Mouse (Mus musculus): ENCODE measurements at regions not wholly inside any gene's neighbourhood (a gene's known extent, or its start where the extent isn't known, plus 50 kb on each side); places are given as distances from the start of the nearest gene placed in this dataset.

- TF ChIP-seq GATA4 (IDR thresholded peaks at IDR 0.05; ENCODE audit: insufficient replicate concordance, low read length), result no peak
Measured at GRCm38 (mm10) chr14:24762468-24763274, 275.7 kb downstream of the Rps24 start.

- TF ChIP-seq GATA4 (IDR thresholded peaks at IDR 0.05; ENCODE audit: insufficient replicate concordance, low read length), result no peak
Measured at GRCm38 (mm10) chr14:24763275-24763812, 276.4 kb downstream of the Rps24 start.

DNA sequence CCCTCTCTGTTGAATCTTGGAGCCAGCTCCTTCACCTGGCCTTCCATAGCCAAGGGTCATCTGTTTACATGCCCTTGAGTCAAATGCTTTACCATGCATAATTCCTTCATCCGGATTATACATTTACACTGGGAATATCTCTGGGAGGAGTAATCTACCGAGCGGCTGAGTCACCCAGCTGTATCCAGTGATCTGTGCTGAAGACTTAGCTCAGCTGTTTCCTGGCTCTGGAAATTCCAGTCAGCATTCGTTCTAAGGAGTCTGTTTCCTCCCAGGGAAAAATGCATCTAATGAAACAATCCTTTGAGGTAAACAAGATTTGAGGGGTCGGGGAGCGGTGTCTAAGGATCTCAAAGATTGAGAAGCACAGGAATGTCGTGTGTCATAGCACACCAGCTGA is 276.9 kb downstream of the Rps24 start:
- no peak for TF ChIP-seq GATA4 (IDR thresholded peaks at IDR 0.05; ENCODE audit: insufficient replicate concordance, low read length)

DNA sequence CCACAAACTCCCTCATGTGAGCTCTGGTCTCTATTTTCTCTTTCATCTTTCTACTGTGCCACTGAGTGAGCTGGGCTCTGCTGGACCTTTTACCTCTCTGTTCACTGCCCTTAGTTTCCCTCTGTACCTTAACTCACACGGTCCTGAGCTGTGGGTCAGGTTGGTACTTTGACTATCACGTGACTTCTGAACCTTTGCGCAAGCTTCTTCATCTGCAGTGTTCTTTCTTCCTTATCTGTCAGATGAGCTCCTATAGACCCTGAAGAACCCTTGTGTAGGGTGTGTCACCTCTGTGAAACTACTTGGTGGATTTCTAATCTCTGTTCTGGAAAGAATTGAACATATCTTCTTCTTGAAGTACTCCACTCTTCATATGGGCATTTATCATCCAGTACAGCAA is 279.3 kb downstream of the Rps24 start:
- TF ChIP-seq GATA4 (IDR thresholded peaks at IDR 0.05; ENCODE audit: insufficient replicate concordance, low read length), result no peak

GRCm38 (mm10) chr14:24766690-24767089 is 279.8 kb downstream of the Rps24 start:
- no peak for TF ChIP-seq GATA4 (IDR thresholded peaks at IDR 0.05; ENCODE audit: insufficient replicate concordance, low read length)

GRCm38 (mm10) chr14:24767316-24767715 is 280.4 kb downstream of the Rps24 start:
- TF ChIP-seq GATA4 (IDR thresholded peaks at IDR 0.05; ENCODE audit: insufficient replicate concordance, low read length), result no peak

DNA sequence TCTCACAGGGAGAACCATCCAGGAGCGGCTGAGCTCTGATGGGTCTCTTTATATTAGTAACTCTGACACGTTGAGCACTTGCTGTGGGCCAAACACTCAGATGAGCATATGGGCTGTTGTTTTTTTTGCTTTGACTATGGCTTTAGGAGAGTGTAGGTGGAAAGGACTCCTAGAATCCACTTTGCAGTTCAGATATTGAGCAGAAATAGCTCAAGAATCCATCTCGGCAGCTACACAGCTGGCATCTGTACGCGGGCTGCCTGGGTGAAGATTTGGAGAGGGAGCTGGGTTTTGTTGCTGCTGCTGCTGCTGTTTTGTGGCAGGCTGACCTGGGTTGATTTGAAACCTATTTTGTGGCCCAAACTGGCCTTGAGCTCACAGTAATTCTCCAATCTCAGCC is 281.0 kb downstream of the Rps24 start:
- no peak for TF ChIP-seq GATA4 (IDR thresholded peaks at IDR 0.05; ENCODE audit: insufficient replicate concordance, low read length)

- TF ChIP-seq GATA4 (IDR thresholded peaks at IDR 0.05; ENCODE audit: insufficient replicate concordance, low read length), result no peak
Measured at GRCm38 (mm10) chr14:24769451-24769850, 282.5 kb downstream of the Rps24 start.

DNA sequence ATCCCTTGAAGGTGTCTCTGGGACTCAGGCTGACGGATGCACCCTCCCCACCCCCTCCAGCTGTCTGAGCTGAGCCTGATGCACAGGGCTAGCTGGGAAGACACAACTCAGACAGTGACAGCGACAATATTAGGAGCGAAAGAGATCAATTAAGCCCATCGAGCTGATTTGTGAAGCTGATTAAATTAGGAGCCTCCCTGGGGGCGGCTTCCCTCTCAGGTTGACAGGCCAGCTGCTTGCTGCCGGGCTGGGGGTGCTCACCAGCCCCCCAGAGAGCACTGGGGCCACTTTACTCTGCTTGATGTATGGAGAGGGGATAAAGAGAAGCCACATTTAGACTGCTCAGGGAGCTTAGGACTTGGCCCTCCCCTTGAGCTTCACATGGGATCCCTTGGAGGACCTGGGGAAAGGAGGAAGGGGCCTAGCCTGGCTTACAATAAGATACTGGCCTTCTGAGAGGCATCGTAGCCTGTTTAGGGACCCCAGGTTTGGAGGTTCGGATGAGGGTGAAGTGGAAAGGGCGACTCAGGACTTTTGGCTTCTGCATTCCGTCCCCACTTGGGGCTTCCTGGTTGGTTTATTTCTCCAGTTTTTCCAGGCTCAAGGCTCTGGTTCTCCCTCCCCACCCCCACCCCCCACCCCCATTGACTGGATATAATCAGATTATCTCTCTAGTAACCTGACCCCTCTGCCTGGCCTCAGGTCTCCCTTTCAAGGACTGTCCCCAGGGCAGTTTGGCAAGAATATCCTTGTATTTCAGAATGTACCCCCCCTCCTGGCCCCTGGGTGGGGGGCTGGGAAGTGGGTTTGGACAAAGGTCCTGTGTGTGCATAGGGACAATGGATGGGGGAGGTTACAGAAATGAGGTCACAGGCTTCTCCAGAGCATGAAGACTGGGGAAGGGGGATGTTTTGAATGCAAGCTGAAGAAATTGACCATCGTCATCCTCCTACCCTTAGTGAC is 283.4 kb downstream of the Rps24 start:
- TF ChIP-seq GATA4 (IDR thresholded peaks at IDR 0.05; ENCODE audit: insufficient replicate concordance, low read length), result no peak

DNA sequence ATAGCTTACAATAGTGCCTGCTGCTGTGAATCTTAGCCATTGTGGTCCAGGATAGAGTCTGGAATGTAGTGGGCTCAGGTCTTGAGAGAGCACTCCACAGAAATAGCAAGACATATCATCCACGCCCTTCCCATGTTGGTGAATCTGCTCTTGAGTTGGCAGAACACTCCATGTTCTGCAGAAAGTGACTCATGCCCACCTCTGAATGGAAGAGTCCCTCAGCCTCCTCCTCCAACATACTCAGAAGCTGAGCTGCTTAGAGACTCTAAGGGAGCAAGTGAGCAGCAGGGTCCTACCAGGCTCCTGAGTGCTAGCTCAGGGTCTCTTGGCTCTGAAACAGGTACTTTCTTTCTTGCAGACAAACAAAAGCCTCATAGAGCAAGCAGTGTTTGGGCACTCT is 284.7 kb downstream of the Rps24 start:
- TF ChIP-seq GATA4 (IDR thresholded peaks at IDR 0.05; ENCODE audit: insufficient replicate concordance, low read length), result no peak

- no peak for TF ChIP-seq GATA4 (IDR thresholded peaks at IDR 0.05; ENCODE audit: insufficient replicate concordance, low read length)
Measured at GRCm38 (mm10) chr14:24772129-24772528, 285.2 kb downstream of the Rps24 start.

GRCm38 (mm10) chr14:24778748-24779630 is 292.1 kb downstream of the Rps24 start:
- peak; percentile 45; the same call in 1 of the 2 replicates for TF ChIP-seq GATA4 (IDR thresholded peaks at IDR 0.05; ENCODE audit: insufficient replicate concordance, low read length)

GRCm38 (mm10) chr14:24781674-24782073 is 294.7 kb downstream of the Rps24 start:
- TF ChIP-seq GATA4 (IDR thresholded peaks at IDR 0.05; ENCODE audit: insufficient replicate concordance, low read length), result no peak

- TF ChIP-seq GATA4 (IDR thresholded peaks at IDR 0.05; ENCODE audit: insufficient replicate concordance, low read length), result no peak
Measured at GRCm38 (mm10) chr14:24783889-24784288, 297.0 kb downstream of the Rps24 start.

DNA sequence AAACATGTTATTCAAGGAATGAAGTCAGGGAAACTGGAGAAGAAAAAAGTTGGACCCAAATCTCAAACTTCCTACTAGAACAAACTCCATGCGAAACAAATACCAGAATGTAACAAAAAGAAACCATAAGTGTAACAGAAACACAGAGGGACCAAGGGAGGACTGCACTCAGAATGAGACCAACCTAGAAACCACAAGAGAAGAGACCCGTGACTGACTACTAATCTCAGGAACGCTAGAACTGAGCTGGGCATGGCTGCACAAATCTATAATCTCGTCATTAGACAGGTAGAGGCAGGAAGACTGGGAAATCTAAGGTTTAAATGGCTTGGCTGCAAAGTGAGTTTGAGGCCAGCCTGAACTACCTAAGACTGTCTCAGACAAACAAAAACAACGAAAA is 298.5 kb downstream of the Rps24 start:
- no peak for TF ChIP-seq GATA4 (IDR thresholded peaks at IDR 0.05; ENCODE audit: insufficient replicate concordance, low read length)
